Mouse (Mus musculus) urinary bladder, postnatal 10 days (tissue): ENCODE measurements around the gene Fbxw13.
"Not testable (repeated sequence)": the region's sequence is repeated elsewhere in the genome, so short reads cannot be mapped to it uniquely, and the experiment has no call there.

Source experiments
- DNase-seq: peaks from one replicate; pipeline ENCODE4 v3.0.0; 2022; ENCODE audit warnings: low spot score

Fbxw13 gene

DNA sequence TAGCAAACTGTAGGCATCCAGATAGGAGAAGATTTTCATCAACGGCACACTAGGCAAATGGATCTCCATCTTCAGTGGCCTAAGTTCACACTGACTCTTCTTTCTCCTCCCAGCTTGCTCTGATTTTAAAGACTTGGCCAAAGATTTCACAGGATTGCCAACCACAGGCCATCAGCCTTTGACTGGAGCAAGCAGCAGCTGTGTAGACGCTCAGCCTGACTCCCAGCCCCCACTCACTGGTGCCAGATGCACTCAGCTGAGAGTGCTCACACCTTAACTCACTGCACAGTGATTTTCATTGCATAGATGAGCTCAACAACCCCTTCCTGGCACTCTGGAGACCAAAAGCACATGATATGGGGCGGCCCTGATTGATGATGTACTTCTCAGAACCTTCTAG lies at the start of gene Fbxw13:
Fbxw13 (minus strand) TSS at position 101 of the 400 bp plus-strand sequence.
- DNase-seq: not testable (repeated sequence)

DNA sequence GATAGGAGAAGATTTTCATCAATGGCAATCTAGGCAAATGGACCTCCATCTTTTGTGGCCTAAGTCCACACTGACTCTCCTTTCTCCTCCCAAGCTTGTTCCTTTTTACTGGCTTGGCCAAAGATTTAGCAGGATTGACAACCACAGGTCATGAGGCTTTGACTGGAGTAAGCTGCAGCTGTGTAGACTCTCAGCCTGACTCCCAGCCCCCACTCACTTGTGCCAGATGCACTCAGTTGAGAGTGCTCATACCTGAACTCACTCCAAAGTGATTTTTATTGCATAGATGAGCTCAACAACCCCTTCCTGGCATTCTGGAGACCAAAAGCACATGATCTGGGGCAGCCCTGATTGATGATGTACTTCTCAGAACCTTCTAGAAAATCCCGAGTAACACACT lies 38.9 kb upstream of the Fbxw13 start, which contains the start of gene Fbxw20:
Fbxw20 (minus strand) TSS at position 101 of the 400 bp plus-strand sequence.
- no peak for DNase-seq

DNA sequence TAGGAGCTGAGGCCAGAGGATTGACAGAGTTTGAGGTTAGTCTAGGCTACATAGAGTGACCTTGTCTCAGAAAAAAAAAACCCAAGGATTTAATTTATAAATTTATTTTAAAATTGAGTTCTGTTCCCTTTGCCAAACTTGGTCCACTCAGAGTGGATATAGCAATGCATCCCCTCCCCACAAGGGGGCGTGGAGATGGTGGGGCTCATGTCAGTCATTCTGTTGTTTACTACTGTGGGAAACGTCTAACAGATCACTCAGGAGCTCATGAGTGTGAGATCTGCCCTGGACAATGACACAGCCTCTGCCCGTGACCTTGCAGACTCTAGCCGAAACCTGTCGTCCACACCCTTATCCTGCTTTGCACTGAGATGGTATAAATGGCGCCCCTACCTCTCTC lies 22.7 kb upstream of the Fbxw13 start:
- no peak for DNase-seq

DNA sequence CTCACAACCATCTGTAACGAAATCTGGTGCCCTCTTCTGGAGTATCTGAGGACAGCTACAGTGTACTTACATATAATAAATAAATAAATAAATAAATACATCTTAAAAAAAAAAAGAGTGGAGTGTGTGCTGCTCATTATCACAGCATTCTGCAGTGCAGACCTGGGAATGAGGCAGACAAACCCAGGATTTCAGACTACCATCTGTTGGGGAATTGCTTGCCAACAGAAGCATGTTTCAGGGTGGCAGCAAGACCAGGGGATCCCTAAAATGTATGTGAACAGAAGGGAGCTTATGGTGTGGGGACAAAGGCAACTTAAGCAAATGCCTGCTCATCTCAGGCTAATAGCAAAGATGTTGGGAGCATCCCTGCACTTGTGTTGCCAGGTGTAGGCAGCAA lies 5.6 kb upstream of the Fbxw13 start:
- DNase-seq: not testable (repeated sequence)

DNA sequence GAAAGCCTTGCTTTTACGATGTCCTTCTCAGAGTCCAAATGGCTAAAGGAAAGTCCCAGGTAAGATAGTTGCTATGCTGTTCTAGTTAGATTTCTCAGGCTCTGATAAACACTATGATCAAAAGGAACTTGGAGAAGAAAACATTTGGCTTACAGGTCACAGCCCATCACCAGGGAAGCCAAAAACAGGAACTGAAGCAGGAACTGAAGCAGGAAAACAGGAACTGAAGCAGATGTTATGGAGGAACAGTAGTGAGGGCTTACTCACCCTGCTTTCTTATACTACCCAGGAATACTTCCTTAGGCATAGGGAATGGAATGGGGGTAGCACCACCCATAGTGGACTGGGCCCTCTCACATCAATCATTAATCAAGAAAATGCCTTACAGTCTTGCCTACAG lies 4.6 kb upstream of the Fbxw13 start:
- no peak for DNase-seq

DNA sequence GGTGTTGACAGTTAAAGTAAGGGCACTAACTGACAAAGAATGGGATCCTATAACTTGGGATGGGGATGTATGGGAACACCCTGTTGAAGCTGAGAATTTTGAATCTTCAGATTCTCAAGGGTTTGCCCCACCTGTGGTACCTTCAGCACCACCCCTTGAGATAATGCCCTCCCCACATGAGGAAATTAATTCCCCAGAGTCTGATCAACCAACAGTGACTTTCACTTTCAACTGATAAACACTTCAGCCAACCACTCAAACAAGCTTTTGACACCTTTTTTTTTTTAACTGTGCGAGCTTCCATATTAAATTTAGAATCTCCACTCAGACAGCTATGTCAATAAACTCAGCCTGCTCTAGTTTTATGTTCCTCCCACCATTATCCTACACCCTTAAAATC lies 3.6 kb upstream of the Fbxw13 start:
- DNase-seq: no peak

DNA sequence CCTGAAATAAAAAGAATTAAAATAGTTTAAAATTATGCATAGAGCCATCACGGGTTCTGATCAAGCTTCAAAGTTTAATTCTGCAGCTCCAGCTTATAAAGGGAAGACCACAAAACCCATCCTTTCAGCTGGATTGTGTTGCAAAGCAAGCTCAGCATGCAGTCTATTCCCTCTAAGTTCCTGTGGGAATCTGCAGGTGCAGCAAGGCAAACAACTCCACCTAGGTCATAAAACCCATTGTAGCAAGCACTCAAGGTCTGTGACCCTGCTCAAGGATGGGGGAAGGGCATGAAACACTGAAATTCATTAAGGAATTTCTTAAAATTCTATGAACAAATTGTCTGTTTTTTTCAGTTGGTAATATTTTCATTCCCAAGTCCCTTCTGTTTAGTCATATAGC lies 18.6 kb downstream of the Fbxw13 start:
- DNase-seq: no peak

DNA sequence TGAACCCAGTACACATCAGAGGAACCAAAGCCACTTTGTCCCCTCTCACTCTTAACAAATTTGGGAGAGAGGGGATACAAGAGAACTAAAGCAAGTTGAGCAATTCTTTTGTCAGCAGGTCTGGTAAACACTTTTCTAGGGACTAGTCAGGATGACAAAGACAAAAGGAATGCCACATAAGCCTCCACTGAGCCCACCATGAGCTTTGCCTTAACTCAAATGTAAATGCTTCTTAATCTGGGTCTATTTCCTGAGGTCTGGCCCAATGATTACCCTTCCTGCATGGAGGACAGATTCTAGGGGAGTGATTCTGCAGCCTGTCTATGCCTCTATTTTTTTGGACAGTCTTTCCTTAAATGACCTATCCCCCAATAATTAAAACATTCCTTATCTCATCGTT lies 19.5 kb downstream of the Fbxw13 start:
- no peak for DNase-seq

DNA sequence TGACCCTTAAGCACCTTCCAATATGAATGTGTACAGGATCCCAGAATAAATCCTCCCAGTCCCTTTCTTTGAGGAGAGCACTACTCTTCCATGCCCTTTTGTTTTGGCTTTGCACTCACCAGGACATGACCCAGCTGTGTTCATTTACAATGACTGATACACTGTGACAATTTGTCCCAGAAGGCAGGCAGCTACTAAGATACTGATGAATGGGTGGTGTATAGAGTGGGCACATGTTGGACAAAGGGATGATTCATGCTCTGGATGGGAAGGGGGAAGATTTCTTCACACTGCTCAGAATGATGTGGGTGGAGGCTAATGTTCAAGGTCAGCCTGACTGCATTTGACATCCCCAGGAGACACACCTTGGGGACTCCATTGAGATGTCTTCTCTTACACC lies 28.5 kb downstream of the Fbxw13 start:
- DNase-seq: no peak

DNA sequence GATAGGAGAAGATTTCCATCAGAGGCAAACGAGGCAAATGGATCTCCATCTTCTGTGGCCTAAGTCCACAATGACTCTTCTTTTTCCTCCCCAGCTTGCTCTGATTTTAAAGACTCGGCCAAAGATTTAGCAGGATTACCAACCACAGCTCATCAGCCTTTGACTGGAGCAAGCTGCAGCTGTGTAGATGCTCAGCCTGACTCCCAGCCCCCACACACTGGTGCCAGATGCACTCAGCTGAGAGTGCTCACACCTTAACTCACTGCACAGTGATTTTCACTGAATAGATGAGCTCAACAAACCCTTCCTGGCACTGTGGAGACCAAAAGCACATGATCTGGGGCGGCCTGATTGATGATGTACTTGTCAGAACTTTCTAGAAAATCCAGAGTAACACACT lies 33.8 kb downstream of the Fbxw13 start, which contains the start of gene Fbxw21:
Fbxw21 (minus strand) TSS at position 101 of the 400 bp plus-strand sequence.
- no peak for DNase-seq

DNA sequence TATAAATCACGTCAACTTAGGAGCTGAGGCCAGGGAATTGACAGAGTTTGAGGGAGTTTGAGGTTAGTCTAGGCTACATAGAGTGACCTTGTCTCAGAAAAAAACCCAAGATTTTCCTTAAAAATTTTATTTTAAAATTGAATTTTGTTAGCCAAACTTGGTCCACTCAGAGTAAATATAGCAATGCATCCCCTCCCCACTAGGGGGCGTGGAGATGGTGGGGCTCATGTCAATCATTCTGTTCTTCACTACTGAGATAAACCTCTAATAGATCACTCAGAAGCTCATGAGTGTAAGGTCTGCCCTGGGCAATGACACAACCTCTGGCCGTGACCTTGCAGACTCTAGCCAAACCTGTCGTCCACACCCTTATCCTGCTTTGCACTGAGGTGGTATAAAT lies 55.4 kb downstream of the Fbxw13 start:
- DNase-seq: not testable (repeated sequence)

DNA sequence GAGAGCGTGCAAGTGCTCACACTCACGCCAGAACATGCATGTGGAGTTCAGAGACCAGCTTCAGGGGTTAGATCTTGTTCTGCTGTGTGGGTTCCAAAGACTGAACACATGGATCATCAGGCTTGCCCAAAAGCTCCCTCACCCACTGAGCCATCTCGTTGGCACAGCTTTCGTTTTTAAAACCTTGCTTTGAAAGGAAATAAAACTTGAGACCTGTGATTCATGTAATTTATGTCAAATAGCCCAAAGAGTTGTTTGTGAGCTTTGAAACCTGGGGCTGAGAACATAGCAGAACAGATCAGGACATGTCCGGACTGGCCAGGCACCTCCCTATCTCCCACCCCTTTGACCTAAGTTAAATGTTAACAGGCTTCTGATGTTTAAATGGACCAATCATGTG lies 65.7 kb downstream of the Fbxw13 start:
- no peak for DNase-seq
